Mouse (Mus musculus) urinary bladder, postnatal 14 days (tissue): ENCODE measurements around the gene Zfp956.
"Not testable (repeated sequence)": the region's sequence is repeated elsewhere in the genome, so short reads cannot be mapped to it uniquely, and the experiment has no call there.

ENCODE experiments used
- DNase-seq: peaks from one replicate; pipeline ENCODE4 v3.0.0; 2021; ENCODE audit warnings: low spot score

The Zfp956 gene

DNA sequence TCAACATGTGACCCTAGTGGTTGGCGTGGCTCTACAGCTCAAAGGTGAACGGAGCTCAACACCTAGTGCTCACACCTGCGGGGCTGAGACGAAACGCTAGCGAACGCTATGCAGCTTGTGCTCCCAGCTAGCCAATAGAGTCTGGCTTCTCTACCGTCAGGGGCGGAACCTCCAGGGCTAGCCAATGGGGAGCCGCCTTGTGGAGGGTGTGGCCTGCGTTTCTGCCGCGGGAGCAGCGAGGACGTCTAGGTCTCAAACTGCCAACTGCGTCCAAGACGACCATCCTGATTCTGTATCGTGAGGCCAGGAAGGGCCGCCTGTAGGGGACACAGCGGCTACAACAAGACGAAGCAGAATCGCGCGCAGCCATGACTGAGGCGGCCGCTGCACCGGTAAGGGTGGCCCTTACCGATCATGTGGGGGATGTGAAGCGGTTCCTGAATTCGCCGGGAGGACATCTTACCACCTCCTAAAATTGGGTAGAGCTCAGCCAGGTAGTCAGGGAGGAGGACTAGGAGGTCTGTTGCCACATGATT is at the start of gene Zfp956:
TSS of gene Zfp956 (plus strand) at position 200 of the 536 bp plus-strand sequence.
- peak; percentile 94 for DNase-seq

DNA sequence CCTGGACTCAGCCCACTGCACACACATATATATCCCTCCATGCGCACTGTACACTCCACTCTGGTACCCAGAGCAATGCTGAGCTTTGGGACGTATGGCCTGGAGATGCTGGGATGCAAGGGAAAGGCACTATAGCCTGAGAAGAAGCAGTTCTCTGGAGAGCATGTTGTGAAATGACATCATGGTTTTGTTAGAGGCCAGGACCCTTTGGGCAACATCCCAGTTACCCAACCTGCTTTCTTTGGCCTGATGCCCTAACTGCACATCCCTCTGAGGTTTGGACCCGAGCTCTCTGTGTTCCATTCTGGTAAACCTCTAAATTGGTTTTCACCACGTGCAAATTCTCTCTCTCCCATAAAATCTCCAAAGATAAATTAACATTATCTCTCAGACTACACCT is 49.6 kb upstream of the Zfp956 start:
- no peak for DNase-seq

DNA sequence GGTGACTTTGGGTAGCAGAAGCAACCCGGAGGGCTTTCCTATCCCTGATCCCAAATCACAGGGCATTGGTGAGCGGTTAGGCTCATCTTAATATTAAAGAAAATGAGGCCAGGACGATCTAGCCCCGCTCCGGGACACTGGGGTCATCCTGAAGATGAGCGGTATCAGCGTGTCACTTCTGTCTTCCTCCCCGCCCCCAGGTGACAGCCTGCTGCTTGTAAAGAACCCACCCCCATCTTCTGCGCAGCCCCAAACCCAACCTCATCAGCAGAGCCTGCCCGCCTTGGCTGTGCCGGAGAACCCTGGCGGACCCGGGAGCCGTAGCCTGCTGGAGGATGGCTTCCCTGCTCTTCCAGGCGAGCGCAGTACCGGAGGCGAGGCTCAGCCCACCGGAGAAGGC is 48.8 kb upstream of the Zfp956 start:
- DNase-seq, result no peak

DNA sequence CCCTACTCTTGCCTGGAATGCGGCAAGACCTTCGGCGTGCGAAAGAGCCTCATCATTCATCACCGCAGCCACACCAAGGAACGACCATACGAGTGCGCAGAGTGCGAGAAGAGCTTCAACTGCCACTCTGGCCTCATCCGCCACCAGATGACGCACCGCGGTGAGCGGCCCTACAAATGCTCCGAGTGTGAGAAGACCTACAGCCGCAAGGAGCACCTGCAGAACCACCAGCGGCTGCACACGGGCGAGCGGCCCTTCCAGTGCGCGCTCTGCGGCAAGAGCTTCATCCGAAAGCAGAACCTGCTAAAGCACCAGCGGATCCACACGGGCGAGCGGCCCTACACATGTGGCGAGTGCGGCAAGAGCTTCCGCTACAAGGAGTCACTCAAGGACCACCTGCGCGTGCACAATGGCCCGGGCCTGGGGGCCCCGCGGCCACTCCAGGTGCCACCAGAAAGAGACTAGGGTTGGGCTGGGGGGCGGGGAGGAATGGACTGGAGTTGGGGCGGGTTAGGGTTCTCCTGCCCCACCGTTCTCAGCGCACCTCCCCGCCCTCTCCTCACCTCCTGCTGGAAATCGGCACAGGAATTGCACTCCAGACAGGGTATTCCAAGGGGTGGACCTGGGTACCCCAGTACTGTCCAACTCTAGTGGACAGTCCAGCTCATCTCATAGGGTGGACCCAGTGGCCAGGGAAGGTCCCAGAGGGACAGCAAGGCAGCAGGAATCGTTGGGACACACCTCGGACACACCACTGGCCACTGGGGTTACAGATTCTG is 48.1 kb upstream of the Zfp956 start:
- DNase-seq, result no peak

DNA sequence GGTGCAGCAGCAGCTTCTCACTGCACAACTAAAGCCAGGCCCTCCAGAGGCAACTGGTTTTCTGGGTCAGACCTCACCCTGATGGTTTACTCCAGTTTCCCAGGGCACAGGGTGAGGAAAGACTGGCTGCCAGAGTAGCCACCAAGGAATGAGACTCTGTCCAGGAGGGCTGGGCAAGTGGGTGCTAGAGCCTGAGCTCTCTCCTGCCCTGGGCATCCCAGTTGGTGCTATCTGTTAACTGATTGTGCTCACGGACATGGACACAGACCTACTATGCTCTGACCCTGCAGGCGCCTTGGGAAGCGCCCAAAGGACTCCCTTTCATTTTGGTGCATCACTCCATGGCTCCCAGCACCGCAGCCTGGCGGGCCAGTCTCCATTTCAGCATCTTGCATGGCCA is 46.9 kb upstream of the Zfp956 start:
- no peak for DNase-seq

DNA sequence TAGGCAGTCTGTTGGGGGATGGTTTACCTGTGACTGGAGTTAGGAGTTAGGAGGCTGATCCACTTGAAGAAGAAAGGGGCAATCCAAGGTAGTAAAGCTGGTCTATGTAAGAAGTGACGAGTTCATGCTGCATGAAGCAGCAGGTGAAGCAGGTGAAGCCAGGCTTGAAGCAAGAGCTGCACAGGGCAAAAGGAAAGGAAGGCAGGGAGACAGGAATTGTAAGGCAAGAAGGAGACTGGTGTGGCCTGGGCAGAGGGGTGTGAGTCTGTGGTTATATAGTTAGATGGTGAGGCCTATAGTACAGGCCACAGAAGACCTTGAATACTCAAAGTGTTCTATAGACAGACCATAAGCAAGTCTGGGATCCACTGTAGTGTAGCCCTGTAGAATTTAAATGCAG is 44.2 kb upstream of the Zfp956 start:
- DNase-seq, result no peak

DNA sequence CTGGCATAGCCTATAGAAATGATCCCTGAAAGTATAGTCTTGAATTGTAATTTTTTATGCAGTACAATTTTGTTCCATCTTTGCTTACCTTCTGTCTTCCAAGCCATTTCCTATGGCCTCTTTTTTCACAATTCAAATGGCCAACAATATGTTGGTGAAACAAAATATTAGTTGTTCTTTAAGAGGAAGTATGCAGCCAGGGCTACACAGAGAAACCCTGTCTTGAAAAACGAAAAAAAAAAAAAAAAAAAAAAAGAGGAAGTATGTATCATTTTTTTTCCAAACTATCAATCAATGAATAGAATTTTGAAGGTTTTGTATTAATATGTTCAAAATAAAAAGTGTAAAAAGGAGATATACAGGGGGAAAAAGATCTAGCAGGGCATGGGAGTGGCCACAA is 41.5 kb upstream of the Zfp956 start:
- no peak for DNase-seq

DNA sequence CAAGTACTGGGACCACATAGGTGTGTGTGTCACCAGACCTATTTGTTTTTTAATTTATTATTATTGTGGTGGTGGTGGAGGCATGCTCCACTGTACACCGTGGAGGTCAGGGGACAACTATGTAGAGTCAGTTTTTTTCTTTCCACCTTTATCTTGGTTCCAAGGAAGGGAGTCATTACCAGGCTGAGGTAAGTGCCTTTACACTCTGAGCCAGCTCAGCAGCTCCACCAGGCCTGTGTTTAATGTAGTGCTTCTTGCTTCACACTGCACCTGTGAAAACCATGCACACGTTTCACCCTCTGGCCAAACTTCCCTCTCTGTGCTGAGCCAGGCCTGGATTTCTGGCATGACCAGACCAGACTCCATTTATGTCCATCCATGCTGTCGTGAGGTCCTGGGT is 40.2 kb upstream of the Zfp956 start:
- no peak for DNase-seq

DNA sequence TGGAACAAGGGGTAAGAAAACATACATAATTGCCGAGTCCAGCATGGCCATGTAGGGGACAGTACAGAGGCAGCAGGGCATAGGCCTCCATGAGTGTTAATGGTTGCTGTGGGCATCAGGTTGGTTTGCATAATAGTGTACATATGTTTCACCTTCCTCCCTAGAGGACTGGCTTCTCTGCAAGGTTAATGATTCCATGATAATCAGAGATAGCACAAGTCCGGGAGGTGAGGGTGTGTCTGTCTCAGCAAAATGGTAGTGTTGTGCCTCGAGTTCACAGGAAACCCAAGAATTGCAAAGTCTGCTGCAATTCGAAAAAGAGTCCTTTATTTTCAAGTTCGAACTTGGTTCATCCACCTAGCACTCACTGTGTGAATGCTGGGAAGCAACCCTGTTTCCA is 36.1 kb upstream of the Zfp956 start:
- no peak for DNase-seq

DNA sequence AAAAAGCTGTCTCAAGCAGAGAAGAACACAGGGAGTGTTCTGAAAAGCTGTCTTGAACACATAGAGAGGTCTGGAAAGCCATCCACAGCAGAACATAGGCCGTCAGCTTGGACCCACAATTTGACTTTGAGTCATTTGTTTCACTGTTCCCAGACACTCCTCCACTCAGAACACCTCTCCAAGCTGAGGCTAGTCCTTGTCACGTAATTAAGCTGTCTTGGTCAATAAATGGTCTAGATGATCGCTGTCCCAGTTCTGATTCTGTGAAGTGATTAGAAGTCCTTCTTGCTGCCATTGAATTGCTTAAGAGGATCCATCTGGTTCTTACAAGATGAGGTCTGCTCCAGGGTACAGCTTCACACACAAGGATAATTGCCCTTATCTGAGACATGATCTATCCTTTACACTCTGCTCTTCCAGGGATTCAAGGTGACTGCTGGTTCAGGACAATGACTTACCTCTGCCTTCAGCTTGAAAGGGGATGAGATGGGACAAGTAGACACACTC is 34.4 kb upstream of the Zfp956 start:
- no peak for DNase-seq

DNA sequence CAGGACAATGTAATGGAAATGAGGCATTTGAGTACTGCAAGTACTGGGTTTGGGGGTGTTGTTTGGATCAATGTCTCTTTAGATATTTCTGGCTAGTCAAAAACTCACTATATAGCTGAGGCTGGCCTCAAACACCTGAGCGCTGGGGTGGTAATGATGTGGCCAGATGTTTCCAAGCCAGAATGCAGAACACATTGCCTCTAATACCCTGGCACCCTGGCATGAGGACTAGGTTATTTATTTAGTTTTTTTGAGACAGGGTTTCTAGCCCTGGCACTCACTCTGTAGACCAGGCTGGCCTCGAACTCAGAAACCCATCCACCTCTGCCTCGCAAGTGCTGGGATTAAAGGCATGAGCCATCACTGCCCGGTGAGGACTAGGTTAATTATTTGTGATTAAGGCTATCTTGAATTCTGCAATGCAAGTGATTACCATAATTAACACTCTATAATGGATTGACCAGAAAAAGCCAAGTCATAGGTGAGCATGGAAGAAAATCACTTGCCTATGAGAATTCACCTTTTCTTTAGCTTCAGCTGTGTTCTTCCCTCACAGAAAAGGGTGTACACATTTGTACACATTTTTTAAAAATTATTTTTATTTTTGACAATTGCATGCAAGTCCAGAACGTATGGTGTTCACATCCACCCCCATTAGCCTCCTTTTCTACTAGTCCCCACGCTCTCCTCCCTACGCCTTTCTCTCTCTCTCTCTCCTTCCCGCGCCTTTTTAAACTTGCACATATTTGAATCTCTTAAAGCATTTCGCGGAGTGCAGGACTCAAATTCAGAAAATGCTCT is 33.3 kb upstream of the Zfp956 start:
- DNase-seq, result no peak

DNA sequence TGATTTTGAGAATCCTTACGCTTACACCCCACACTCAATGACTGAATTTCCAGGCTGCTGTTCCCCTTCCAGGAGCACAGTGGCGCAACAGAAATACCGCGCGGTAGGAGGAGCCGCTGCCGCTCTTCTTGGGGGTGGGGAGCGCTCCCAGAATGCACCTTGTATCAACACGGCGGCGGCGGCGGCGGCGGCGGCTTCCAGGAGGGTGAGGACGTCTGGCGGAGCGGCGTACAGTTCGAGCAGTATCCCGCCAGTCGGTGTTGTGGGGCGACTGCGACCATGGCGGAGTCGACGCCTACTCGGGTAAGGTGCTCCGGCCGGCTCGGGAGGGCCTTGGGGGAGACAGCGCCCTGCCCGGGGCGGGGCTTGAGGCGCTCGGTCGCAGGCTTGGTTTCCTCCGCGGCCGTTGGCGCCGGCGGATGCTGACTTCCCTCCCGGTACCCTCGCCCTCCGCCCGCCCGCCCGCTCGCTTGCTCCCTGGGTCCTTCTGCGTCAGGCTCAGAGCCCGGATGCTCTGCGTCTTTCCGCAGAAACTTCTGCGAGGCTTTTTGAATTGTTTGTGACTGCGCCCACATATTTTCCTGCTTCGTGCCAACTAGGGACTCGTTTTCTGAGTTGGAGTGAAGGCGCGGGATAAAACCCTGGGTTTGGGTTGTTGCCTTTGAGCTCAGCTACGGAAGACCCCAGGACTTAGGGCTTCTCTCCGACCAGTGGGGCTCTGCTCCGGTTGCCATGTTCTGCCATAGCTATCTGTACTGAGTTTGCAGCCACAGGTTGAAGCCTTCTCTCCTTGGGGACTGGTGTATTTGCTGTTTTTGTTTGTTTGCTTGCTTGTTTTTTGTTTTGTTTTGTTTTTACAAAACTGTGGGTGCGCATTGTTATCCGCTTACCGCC is 32.5 kb upstream of the Zfp956 start, which contains the start of gene Zfp212:
TSS of gene Zfp212 (plus strand) at position 30 of the 894 bp plus-strand sequence.
- peak; percentile 87 for DNase-seq

DNA sequence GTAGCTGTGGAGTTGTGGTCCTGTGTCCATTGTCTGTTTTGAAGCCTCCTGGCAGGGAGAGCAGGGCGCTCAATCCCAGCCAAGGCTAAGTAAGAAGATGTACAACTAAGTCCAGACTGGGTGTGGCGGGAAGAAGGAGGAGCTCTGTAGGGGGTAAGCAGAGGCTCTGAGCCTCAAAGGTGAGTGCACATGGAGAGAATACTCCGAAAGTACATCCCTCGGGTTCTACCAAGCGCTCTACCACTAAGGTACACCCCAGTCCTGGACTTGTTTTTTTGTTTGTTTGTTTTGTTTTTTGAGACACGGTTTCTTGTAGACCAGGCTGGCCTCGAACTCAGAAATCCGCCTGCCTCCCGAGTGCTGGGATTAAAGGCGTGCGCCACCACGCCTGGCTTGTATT is 10.7 kb upstream of the Zfp956 start:
- DNase-seq, result no peak

DNA sequence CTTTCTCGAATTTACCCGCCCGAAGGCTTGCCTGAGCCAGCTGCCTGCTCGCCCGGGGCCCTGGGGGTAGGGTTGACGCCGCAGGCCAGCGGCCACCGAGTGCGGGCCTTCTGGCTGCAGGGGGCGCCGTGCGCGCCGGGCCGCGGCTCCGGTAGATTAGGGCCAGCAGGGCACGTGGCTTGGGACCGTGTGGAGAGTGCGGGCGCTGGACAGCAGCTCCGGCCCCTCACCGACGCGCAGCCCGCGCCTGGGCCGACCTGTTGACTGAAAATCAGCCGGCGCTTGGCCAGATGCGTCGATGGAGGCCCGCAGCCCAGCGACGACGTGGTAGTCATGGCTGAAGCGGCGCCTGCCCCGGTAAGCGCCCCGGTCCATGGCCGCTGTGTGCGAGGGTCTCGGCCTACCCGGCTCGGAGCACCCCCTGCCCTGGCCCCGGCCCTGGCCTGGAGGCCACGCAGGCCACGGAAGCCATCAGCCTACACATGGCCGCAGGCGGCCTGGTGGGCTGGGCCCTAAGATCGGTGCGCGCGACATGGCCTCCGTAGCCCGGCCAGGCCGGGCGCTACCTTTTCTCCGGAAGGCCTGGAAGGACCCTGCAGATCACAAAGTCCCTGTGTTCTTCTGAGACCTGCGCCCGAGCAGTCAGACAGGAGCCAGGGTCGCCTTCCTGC is 10.0 kb upstream of the Zfp956 start:
- DNase-seq, result peak; percentile 72

DNA sequence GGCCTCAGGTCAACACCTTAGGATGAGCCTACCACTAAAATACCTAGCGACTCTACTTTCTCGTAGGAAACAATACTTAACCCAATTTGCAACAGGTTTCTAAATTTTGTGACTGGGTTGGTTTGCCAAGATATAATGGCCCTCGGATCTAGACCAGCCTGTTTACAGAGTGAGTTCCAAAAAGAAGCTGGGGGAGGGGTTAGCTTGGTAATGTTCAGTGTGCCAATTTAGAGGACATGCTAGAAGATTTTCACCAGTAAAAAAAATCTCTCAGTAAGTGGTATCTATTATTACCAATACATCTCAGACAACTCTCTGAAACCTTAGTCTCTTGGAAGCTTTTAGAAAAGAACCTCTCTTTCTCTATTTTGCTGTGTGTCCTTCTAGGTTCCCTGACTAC is 9.5 kb upstream of the Zfp956 start:
- no peak for DNase-seq

DNA sequence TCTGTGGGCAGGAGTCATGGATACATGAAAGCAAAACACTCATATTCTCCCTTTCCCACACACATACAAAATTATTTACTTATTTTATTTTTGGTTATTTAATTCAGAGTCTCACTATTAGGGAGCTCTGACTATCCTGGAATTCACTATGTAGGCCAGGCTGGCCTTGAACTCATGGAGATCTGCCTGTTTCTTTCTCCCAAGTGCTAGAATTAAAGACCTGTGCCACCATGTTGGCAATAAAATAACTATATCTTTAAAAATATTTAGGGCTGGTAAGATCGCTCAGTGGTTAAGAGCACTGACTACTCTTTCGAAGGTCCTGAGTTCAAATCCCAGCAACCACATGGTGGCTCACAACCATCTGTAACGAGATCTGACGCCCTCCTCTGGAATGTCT is 5.8 kb upstream of the Zfp956 start:
- no peak for DNase-seq

DNA sequence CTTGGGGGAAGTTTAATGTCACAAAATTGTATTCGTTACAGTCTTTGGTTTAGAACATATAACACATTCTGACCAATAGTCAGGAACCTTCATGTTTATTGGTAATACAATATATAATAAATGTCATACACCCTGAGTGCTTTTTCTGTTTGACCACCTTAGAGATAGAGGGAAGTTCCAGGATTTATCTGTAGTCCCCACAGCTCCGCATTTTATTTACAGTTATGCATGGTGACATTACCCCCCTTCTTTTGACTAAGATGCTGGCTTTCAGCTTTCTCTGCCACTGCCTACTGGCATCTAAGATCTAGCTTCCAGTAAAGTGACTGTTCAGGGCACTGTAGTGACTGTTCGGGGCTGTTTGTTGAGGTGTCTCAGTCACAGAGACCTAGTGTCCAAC is 1.2 kb downstream of the Zfp956 start:
- DNase-seq, result no peak

DNA sequence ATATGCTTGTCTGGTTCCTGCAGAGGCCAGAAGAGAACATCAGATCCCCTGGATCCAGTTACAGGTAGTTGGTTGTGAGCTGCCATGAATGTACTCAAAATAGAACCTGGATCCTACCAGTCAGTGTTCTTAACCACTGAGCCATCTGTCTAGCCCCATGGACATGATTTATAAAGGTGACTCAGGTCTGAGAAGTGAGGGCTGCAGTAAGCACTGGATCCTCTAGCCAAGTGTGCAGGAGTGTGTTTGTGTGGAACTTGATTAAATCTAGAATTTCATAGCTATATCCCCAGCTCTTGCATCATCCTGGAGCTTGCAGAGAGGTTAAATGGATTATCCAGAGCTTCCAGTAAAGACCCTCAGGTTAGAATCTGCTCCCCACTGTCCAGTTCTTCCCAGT is 4.6 kb downstream of the Zfp956 start:
- no peak for DNase-seq

DNA sequence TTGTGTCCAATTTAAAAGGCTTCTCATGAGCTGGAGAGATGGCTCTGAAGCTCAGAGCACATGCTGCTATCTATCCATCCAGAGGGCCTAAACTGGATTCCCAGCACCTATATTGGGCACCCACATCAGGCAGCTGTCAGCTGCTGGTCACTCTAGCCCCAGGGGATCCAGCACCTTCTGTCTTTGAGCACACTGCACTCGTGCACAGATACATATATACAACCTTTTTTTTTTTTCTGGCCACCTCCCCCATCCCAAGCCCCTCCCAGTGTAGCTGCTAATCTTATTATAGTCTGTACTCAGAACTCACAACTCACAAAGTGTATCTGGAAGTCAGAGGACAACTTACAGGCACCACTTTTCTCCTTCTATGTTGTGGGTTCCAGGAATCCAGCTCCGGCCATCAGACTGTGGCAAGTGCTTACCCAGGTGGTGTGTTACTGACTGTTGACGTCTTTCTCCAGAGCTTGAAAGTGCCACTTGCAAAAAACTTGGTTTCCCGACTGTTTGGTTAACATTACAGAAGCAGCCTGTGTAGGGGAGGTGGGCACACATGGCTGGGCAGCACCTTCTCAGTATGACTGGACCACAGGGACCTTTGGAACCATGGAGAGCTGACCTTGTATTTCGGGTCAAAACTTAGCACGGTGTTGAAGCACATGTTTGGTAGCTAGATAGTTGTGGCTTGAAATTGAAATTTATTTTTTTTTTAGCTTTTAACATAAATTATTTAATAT is 7.7 kb downstream of the Zfp956 start:
- no peak for DNase-seq

DNA sequence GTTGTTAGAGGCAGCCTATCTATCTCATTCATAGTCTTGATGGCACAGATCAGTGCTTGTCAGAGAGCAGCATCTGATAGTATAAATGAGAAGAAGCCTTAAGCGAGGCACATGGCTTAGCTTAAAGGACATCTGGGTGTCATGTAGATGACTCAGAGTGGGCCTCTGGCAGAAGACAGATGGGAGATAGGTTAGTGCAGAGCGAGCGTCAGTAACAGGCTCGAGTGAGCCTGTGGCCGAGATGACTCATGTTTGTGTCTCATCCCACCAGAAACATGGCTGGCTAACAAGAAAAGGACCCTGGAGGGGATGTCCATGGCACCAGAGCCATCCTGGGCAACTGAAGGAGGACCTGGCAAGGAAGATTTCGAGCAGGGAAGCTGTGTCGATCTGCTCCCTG is 9.9 kb downstream of the Zfp956 start:
- DNase-seq, result no peak

DNA sequence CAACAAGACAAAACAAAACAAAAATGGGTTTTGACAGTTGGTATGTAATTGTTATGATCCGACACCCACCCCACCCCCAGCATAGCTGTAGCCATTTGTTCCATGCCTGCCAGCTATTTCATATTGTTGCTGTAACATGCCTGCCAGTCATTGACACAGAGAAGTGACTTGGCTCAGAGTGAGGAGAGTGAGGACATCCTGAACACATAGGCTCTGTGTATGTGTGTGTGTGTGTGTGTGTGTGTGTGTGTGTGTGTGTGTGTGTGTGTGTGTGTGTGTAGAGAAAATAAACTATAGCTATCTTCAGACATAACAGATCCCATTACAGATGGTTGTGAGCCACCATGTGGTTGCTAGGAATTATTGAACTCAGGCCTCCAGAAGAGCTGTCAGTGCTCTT is 15.0 kb downstream of the Zfp956 start:
- not testable (repeated sequence) for DNase-seq
